Mouse (Mus musculus): ENCODE results near the gene Aif1.

- TF ChIP-seq CTCF (IDR thresholded peaks at IDR 0.05; ENCODE audit: control insufficient read depth, insufficient read depth, insufficient read length) (no peak), USF1 (IDR thresholded peaks at IDR 0.05; ENCODE audit: low read depth) (no peak), FOSL1 (IDR thresholded peaks at IDR 0.05; ENCODE audit: insufficient read depth, low read length, poor library complexity, severe bottlenecking) (no peak), MYOG (IDR thresholded peaks at IDR 0.05; ENCODE audit: control insufficient read depth, extremely low read depth, insufficient read length) (no peak), MAX (IDR thresholded peaks at IDR 0.05) (no peak), MYOD1 (IDR thresholded peaks at IDR 0.05; ENCODE audit: control insufficient read depth, insufficient read length, low read depth) (no peak)
Observed at GRCm38 (mm10) chr17:35164568-35165450, 11.1 kb downstream of the Aif1 start, which contains the start of gene Prrc2a.

Measured in C2C12 (cell line).